Mouse (Mus musculus): ENCODE data around the gene Rho.
A peak's percentile ranks its signal among the peaks of the same experiment; 100 is the strongest.

Rho gene

DNA sequence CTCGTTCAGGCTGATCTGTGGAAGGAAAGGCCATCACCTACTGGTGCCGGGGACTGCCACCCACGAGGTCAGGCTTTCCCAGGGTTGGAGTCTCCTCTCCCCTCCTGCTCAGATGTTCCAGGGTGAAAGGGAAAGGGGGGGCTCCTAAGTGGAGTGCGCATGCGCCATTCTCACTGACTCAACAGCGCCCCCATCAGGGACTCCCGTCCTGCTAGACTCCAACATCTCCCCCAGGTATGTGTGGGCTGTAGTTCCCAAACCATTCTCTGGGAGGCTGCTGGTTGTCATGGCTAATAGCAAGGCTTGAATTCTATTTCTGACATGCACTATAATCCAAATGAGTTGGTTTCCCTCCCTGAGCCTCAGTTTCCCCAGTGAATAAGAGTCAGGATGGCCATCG is 47.0 kb downstream of the Rho start:
- no peak for DNase-seq

DNA sequence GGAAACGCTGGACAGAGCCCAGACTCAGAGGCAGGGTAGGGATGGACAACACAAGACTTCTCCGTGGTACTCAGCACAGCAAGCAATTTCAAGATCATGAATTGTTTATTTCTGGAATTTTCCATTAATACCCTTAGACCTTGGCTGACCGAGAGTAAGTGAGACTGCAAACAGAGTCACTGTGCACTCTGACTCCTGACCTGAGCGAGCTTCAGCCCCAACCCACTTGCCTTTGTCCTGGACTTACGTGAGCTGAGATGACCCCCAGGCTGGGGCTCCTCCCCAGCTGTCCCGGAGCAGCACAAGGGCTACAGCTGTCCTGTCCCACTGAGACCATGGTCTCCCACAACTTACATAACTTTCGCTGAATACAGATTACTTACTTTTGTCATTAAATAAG is 51.3 kb downstream of the Rho start:
- peak; percentile 65 for DNase-seq

DNA sequence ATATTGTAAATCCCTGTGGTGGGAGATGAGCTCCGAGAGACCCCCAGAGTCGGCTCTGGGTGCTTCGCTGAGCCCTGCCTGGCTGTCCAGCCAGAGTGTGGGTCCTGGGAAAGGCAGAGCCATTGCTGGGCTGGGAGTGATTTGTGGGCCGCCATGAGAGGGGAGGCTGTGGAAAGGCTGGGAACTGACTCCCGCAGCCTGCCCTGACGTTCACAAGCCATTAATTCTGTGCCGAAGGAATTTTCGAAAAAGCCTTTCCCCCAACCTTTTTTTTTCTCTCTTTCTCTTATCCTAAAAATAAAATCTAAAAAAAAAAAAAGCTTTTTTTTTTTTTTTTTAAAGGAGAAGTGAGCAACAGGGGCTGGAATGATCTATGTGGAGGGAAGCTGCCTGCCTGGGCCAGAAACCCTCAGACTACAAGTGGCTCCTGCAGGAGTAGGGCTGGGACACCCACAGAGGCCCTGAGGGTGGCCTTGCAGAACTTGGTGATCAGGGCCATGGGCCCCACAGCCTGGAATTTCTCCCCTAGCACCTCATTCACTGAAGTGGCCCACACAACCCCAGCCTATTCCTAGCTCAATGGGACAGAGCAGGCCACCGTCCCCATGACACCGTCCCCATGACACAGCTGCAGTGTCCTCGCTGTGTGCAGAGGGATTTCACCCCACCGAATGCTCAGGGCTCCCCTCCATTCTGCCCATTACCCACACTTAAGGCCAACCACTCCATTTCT is 51.9 kb downstream of the Rho start:
- DNase-seq = peak; percentile 65

DNA sequence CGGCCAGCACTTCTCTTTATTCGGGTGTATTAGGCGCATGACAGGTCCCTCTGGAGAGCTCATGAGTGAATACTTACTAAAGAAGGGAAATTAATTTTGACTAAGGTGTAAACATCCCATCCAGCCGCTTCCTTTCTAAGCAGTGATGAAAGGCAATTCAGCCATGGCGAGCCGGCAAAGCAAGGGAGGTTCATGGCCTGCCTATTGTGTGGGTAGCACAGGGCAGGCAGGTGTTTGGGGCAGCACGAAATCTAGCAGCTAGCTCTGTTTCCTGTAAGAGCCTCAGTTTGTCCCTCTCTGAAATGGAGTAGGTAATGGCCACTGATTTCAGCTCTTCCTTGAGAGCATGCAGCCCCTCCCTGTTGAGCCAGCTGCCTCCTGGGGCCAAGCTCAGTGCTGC is 53.0 kb downstream of the Rho start:
- DNase-seq = no peak

DNA sequence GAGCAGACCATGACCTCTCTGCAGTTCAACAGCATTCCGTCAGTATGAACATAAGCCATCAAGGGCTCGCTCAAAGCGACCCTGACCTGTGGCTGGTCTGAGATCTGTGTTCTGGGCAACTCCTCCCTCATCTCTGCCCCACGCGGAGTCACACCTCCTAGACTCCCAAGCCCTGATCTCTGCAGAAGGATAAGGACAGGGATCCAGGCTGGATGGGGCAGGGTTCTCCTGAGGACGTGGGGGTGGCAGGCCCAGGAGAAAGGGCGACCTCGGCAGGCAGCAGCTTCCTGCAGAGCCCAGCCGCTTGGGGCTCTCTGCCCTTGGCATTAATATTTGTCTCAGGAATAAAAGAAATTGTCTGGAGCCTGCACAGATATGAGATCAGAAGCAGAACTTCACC is 54.1 kb downstream of the Rho start:
- DNase-seq = no peak

DNA sequence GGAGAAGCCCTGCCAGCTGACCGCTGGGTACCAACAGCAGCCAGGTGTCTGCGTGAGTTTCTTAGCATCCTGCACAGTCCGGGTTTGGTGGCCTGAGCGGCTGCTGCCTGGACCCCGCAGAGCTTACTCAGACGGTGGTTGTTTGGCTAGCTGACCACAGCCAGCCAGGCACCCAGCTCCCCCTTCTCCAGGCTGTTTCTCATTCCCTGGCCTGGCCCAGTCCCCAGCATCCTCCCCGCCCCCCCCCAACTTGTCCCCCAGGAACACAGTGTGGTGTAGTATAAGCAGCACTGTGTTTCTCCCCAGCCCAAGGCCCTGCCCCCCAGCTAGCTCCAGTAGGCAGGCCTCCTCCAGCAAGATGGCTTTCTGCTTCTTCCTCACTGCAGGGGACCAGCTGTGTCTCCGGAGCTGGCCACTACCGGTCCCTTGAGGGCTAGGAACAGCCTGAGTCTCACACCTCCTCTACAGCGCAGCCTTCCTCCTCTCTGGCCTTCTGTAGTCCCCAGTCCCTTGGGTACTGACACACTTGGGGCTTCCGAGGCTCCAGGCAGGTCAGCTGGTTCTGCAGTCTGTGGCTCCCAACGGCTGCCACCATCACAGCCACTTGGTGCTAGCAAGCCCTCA is 55.0 kb downstream of the Rho start:
- DNase-seq = no peak

DNA sequence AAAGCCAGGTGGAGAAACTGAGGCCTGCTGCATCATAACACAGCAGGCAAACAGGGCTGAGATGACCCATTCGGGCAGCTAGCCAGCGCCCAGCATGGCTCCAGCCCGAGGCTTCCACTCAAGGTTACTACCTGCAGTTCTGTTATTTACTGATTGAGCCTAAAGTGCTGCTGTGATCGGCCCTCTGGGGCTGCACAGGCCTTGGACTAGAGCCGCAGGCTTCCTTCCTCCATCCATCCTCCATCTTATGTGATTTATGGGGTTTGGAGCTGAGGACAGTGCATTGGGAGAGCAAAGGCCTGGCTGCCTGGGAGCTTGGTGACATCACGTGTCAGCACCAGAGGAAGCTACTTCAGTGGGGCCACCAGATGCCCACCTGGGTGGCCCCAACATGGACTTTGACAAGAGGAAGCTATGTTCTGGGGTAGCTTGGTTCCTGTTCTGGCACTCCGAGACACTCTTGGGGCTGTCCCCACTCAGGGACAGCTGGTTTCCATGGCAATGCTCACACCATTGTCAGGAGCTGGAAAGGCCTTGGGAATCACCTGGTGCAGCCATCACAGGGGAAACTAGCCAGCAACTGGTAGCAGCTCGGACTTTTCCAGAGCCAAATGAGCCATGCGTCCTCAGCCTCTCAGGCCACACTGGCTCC is 55.7 kb downstream of the Rho start:
- peak; percentile 72 for DNase-seq

DNA sequence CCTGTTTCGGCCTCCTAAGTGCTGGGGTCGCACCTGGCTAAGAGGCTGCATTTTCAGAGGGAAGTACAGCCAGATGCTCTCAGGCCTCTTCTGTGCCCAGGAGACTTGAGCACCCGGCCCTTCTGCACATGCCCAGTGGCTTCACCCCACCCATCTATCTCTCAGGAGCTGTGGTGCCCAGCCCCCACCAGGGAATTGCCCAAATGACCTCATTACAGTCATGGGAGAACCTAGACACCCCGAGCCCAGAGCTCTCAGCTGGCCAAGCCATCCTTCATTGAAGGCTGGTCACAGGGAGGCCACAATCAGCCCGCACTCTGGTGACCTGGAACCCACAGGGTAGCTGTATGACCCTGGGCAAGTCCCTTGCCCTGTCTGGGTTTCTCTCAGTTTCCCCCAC is 57.5 kb downstream of the Rho start:
- no peak for DNase-seq

DNA sequence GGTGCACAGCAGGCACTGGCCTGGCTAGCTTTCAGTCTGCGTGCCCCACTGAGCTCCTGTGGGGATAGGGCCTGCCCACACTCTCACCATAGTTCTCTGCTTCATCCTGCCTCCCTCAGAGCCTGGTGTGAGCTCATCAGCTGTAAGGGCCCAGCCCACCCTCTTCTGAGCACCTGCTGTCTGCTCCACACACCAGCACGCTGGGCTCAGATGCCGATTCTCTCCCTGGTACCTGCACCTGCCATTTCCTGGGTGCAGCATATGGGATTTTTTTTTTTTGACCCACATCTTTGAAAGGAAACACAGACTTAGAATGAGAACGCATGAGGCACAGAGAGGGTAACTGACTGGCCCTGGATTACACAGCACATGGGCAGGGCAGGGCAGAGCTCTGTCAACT is 58.1 kb downstream of the Rho start:
- no peak for DNase-seq
